Comparison of ENCODE assay signal across 16 mouse cellular contexts in the genomic region with DNA sequence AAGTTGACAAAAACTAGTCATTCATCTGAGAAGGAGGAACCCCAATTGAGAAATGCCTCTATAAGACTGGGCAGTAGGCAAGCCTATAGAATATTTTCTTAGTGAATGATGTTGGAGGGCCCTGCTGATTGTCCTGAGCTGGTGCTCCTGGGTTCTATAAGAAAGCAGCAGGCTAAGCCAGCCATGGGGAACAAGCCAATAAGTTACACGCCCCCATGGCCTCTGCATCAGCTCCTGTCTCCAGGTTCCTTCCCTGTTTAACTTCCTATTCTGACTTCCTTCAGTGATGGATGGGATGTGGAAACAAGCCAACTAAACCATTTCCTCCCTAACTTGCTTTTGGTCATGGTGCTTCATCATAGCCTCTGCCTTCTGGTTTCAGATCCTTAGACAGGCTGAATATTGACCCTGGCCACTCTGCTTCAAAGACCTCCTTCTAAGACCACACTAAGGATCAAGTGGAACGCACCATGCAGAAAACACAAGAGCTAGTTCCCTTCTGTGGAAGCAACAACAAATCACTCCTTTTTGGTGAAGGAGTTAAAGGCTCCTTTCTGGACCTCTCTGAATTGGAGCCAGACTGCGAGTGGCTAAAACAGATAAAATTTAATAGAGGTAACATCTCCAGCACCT.
DNase-seq lines count a peak whose midpoint lies in the region; ATAC-seq lines count a peak whose summit lies in the region.
"Had no signal": no experiment of that assay in that cellular context is flagged by ENCODE, and none has a peak within 500 bp of the region (broad histone marks: within the 10 kb centered on the region; RNA-seq: fewer than 3 reads in every experiment).

No protein-coding gene starts in this region.

- H3K27ac ChIP-seq in brown adipose tissue, adult 24 weeks (replicated peaks; ENCODE audit: low read depth, low read length) = peak overlapping the region; percentile 73
- H3K27ac ChIP-seq: heart, embryonic 15.5 days; hindbrain, embryonic 15.5 days; neural tube, embryonic 13.5 days had no signal

- ATAC-seq in megakaryocyte, adult 5-6 weeks (ENCODE audit: poor library complexity, severe bottlenecking) = peak; percentile 66
- ATAC-seq: forebrain, embryonic 16.5 days; midbrain, embryonic 16.5 days; Patski had no signal

- no peak overlapping the region for H3K4me3 ChIP-seq in brown adipose tissue, adult 24 weeks (ENCODE audit: insufficient read depth, low read depth, low read length)
- H3K4me3 ChIP-seq: erythroblast, embryonic 14.5 days; heart, embryonic 15.5 days; hindbrain, embryonic 15.5 days; neural tube, embryonic 13.5 days had no signal

- intact Hi-C loops in left cerebral cortex, postnatal 10 days (cut with DNase I) = no loop called here

- peak; percentile 78 for DNase-seq in kidney, adult 9 months
- no peak for DNase-seq in kidney, adult 11 months
- DNase-seq in CD4-positive helper T cell, adult 2 months (ENCODE audit: low read depth, low spot score) = peak; percentile 15
- DNase-seq in layer of hippocampus, postnatal 14 days (ENCODE audit: low spot score in 2 of 2) = no peak
- DNase-seq in left cerebral cortex, postnatal 10 days (ENCODE audit: extremely low spot score in 1 of 2, low spot score in 2 of 2) = no peak
- DNase-seq: cerebellum, postnatal 10 days; gastrocnemius, postnatal 25 days had no signal

- H3K4me1 ChIP-seq in brown adipose tissue, adult 24 weeks (ENCODE audit: control insufficient read depth, insufficient read depth, insufficient read length, low read length) = 0 out of 2 replicates have a peak, but pooled peaks cover 4% of the 10 kb centered on the region
- H3K4me1 ChIP-seq: heart, embryonic 15.5 days; hindbrain, embryonic 15.5 days; neural tube, embryonic 13.5 days had no signal

Comparison
In these comparisons a context has a peak if more than half of its experiments do, and no peak if none do; other contexts are left out.
1. DNase-seq: peak in kidney, adult 9 months (single experiment) and CD4-positive helper T cell, adult 2 months (single experiment); none in kidney, adult 11 months (single experiment), layer of hippocampus, postnatal 14 days (0 of 2) and left cerebral cortex, postnatal 10 days (0 of 2).